Mouse (Mus musculus) right cerebral cortex, postnatal 25 days (tissue): ENCODE measurements around the gene Cat.
A peak's percentile ranks its signal among the peaks of the same experiment; 100 is the strongest.

Source experiments
- DNase-seq: peaks from one replicate; pipeline ENCODE4 v3.0.0; 2022

Gene Cat

GRCm38 (mm10) chr2:103484617-103485401 is at the start of gene Cat:
Gene Cat, minus strand, starts transcription at chr2:103485160.
- peak; percentile 96 for DNase-seq

DNA sequence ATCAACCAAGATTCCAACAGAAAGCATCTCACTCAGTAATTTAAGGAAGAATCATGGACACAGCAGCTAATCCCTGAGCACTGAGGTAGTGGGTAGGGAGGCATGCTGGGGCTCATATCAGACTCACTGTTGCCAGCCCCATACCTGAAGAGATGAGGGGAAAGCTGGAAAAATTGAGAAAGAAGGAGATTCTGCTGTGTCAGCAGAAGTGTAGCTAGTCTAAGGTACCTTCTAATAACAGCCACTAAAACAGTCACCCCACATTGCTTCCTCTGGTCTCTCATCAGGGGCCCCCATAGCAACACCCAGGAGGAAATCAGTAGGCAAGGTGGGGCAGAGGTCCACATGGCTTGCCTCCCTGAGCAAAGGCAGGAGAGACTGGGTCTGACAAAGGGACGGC is 40.6 kb upstream of the Cat start:
- no peak for DNase-seq

DNA sequence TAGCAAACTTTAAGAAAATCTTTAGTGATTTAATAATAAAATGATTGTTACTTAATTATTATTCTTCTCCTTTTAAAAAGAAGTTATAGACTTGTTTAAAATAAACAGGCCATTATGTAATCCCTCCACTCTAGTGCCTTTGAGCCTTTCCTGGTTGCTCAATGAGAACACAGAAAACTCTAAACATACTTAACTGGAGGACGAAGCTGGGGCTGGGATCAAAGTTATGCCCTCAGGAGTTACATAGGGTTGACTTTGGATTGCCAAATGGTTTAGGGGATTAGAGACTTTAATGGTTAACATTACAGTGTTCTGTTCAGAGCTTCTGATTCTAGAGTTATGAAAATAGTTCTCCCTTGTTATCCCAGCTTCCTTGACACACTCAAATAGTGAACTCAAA is 31.5 kb upstream of the Cat start:
- no peak for DNase-seq

DNA sequence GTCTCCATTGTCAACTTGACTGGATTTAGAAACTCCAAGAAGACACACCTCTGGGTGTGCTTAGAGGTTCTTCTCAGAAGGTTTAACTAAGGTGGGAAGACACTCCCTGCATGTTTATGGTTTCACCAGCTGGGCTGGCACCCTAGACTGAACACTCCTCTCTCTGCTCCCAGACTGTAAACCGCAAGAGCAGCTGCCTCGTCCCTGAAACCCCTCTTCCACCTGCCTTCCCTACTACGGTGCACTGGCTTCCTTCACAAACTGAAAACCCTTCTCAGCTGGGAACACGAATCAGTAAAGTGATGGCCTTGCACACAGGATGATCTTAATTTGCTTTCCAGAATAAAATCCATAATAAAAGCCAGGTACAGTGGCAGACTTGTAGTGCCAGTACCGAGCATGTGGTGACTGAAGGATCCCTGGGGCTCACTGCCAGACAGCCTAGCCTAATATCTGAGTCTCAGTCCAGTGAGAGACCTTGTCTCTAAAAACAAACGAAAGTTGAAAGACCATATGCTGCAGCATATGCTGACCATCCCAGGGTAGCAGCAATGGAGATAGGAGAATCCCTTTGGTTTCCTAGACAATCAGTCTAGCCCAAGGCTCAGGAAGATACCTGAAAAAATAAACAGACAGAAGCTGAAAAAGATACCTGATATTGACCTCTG is 30.7 kb upstream of the Cat start:
- DNase-seq = no peak

GRCm38 (mm10) chr2:103512066-103512795 is 27.3 kb upstream of the Cat start:
- DNase-seq = no peak

DNA sequence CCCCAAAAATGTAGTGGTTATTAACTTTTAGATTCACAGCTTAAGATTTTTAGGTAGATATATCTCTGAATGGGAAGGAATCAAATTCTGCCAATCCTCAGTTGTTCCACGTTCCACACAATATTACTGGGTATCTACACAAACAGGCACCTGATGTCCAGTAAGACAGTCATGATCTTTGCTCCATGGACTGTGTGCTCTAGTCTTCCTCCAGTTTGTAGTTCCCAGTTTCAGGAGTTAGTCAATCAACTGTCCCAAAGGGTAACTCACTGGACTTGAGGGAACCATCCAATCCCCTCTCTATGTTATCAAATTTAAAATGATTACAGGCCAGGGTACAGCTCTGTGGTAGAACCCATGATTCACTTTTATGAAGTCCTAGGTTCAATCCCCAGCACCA is 26.7 kb upstream of the Cat start:
- no peak for DNase-seq

GRCm38 (mm10) chr2:103511042-103511441 is 26.1 kb upstream of the Cat start:
- DNase-seq = no peak

DNA sequence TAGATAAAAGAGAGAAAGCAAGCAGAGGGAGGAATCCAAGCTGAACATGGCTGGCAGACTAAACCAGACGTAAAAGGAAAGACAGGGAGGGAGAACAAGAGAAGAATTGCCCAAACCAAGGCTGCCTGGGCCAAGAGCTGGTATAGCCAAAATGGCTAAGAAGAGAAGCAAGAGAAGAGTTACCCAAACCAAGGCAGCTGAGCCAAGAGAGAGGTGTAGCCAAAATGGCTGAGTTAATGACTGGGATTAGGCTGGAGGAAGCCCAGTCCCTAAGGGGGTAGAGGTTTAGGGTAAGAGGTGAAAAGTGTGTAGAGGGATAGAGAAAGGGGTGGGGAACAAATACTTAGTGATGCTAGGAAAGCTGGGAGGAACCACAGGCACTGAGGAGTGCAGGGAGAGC is 22.7 kb upstream of the Cat start:
- DNase-seq = no peak

- DNase-seq = no peak
Measured at GRCm38 (mm10) chr2:103505956-103506355, 21.0 kb upstream of the Cat start.

- DNase-seq = no peak
Measured at GRCm38 (mm10) chr2:103504463-103504862, 19.5 kb upstream of the Cat start.

- no peak for DNase-seq
Measured at GRCm38 (mm10) chr2:103500769-103501168, 15.8 kb upstream of the Cat start.

GRCm38 (mm10) chr2:103495633-103496418 is 10.9 kb upstream of the Cat start:
- DNase-seq = no peak

DNA sequence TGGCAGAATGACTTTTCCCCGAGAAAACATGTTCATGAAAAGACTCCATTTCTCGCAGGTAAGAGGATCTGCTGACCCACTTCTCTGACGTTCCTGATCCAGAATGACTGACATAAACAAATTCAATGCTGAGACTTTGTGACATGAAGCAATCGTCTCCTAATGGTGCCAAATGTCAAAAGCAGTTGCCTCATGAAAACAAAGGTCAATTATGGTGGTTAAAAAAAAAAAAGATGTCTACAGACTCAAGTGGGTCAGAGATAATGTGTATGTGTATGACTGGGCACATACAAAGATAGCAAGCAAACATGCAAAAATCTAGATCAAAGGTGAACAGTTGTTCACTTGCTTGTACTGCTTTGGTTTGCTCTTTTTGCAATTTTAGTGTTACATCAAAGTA is 8.9 kb upstream of the Cat start:
- no peak for DNase-seq

- DNase-seq = no peak
Measured at GRCm38 (mm10) chr2:103492526-103492925, 7.6 kb upstream of the Cat start.

GRCm38 (mm10) chr2:103483986-103484520 is 907 bp downstream of the Cat start:
- no peak for DNase-seq

DNA sequence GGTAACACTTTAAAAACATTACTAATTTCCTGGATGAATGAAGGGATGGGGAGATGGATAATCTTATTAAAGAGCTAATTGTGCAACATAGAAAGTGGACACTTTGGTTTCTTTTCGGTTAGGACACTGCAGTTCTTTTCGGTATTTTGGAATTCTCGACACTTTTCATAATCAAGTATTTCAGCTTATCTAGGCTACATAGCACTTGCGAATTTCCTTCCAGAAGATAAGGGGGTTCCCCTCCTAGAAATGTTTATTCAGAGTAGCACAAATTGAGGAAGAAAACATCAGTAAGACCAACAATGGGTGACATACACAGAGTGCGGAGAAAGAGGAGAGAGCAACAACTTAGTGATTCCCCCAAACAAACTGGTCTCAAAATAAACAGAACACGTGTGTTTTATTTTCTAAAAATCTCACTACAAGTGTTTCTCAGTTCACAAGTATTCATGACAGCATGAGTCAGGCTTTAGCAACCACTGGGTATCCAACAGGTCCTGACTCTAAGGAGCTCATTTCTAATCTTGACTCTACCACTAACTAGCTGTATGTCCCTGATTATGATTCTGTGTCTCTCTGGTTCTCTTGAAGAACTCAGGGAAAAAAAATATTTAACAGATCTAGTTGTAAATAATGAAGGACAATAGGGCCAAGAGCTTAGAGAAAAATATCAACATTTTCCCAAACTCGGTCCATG is 1.5 kb downstream of the Cat start:
- no peak for DNase-seq

- no peak for DNase-seq
Measured at GRCm38 (mm10) chr2:103481314-103482231, 3.4 kb downstream of the Cat start.

DNA sequence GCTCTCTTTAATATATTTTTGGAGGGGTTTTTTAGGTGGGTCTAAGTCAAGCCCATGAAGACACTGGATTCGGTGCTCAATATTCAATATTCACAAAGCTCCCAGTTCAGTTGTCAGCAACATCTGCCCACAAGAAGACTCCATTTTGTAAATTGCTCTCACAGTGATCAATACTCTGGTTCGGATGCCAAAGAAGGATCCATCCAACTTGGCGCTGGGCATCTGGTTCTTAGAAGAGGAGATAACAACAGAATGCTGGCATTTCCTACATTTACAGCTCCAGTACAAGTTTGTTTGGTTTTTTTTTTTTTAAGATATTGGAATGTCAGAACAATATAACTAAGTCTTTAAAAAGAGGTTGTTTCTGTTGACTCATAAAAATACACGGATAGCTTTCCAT is 4.1 kb downstream of the Cat start:
- DNase-seq = no peak

- DNase-seq = no peak
Measured at GRCm38 (mm10) chr2:103480240-103480639, 4.7 kb downstream of the Cat start.

DNA sequence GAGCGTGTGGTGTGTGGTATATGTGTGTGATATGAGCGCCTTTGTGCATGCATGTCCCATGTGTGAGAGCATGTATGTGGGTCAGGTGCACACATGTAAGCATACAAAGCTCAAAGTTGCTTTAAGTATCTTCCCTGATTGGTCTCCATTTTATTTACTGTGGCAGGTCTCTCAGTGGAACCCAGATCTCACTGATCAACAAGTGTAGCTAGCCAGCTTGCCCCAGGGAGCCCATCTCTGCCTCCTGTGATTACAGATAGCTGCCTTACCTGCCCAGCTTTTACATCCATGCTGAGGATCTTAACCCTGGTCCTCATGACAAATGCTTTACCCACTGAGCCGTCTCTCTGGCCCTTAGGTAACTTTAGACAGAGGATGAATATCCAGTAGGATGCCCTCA is 6.6 kb downstream of the Cat start:
- DNase-seq = no peak

GRCm38 (mm10) chr2:103477456-103477855 is 7.5 kb downstream of the Cat start:
- no peak for DNase-seq
